Mouse (Mus musculus): ENCODE data around the gene Mpp4.

Gene Mpp4

GRCm38 (mm10) chr1:59166232-59166905 is 3.2 kb upstream of the Mpp4 start:
- no peak for DNase-seq

- no peak for DNase-seq
Measured at GRCm38 (mm10) chr1:59163918-59164317, 729 bp upstream of the Mpp4 start.

- no peak for DNase-seq
Measured at GRCm38 (mm10) chr1:59162309-59163024, 722 bp downstream of the Mpp4 start.

- no peak for DNase-seq
Measured at GRCm38 (mm10) chr1:59161396-59161795, 1.8 kb downstream of the Mpp4 start.

- DNase-seq = no peak
Measured at GRCm38 (mm10) chr1:59160871-59161270, 2.3 kb downstream of the Mpp4 start.

- DNase-seq = no peak
Measured at GRCm38 (mm10) chr1:59159136-59159535, 4.1 kb downstream of the Mpp4 start.

- no peak for DNase-seq
Measured at GRCm38 (mm10) chr1:59158498-59158897, 4.7 kb downstream of the Mpp4 start.

- no peak for DNase-seq
Measured at GRCm38 (mm10) chr1:59157846-59158245, 5.3 kb downstream of the Mpp4 start.

- no peak for DNase-seq
Measured at GRCm38 (mm10) chr1:59152346-59152745, 10.8 kb downstream of the Mpp4 start.

GRCm38 (mm10) chr1:59150542-59150941 is 12.6 kb downstream of the Mpp4 start:
- DNase-seq = no peak

- peak in 1 of 2 experiments; percentile 33 for DNase-seq
Measured at GRCm38 (mm10) chr1:59144543-59144942, 18.6 kb downstream of the Mpp4 start.

- peak; percentile 32 to 72 for DNase-seq
Measured at GRCm38 (mm10) chr1:59142809-59143208, 20.4 kb downstream of the Mpp4 start.

- no peak for DNase-seq
Measured at GRCm38 (mm10) chr1:59134419-59134818, 28.8 kb downstream of the Mpp4 start.

GRCm38 (mm10) chr1:59128879-59129278 is 34.3 kb downstream of the Mpp4 start:
- DNase-seq = no peak

- no peak for DNase-seq
Measured at GRCm38 (mm10) chr1:59125558-59125957, 37.6 kb downstream of the Mpp4 start.

- peak; percentile 84 to 86 for DNase-seq
Measured at GRCm38 (mm10) chr1:59119720-59120457, 43.3 kb downstream of the Mpp4 start, which contains the start of gene Tmem237. Gene Tmem237 (minus strand): TSS chr1:59120408.

GRCm38 (mm10) chr1:59110524-59110923 is 52.7 kb downstream of the Mpp4 start:
- no peak for DNase-seq

GRCm38 (mm10) chr1:59102071-59102470 is 61.1 kb downstream of the Mpp4 start:
- no peak for DNase-seq

- DNase-seq = no peak
Measured at GRCm38 (mm10) chr1:59101020-59101419, 62.2 kb downstream of the Mpp4 start.

- no peak for DNase-seq
Measured at GRCm38 (mm10) chr1:59094705-59095104, 68.5 kb downstream of the Mpp4 start, which contains the start of gene C2cd6. Gene C2cd6 (minus strand): TSS chr1:59094900.
